13 mouse cellular contexts compared by ENCODE assay signal in genomic region chr8:70071836-70072440, GRCm38 (mm10). TPM values are rescaled to one million over a fixed set of nuclear protein-coding genes. Genes with fewer than 3 reads are reported as not detected.
DNase-seq lines count a peak whose midpoint lies in the region; ATAC-seq and TF ChIP-seq lines count a peak whose summit lies in the region.
"Had no signal": no experiment of that assay in that cellular context is flagged by ENCODE, and none has a peak within 500 bp of the region (broad histone marks: within the 10 kb centered on the region; RNA-seq: fewer than 3 reads in every experiment).

No protein-coding gene starts in this region.

- no peak overlapping the region for H3K4me3 ChIP-seq in heart, embryonic 12.5 days
- no peak overlapping the region for H3K4me3 ChIP-seq in liver, embryonic 12.5 days
- no peak overlapping the region for H3K4me3 ChIP-seq in liver, embryonic 11.5 days (ENCODE audit: low read depth, low read length)
- H3K4me3 ChIP-seq in intestine, postnatal 0 days (ENCODE audit: low read depth, low read length), result 0 out of 2 replicates have a peak overlapping the region, but pooled peaks have one; percentile 38
- H3K4me3 ChIP-seq in stomach, embryonic 14.5 days (ENCODE audit: low read depth, low read length), result no peak overlapping the region
- H3K4me3 ChIP-seq: hindbrain, embryonic 15.5 days; midbrain, embryonic 15.5 days had no signal

- no peak for TF ChIP-seq CTCF in intestine, postnatal 0 days (IDR thresholded peaks at IDR 0.05; ENCODE audit: low read depth)

- no peak for DNase-seq in heart, postnatal 25 days (ENCODE audit: low spot score)
- DNase-seq in liver, embryonic 11.5 days (ENCODE audit: low spot score), result no peak
- no peak for DNase-seq in thymus, adult 18-20 months
- DNase-seq: right cerebral cortex, postnatal 14 days had no signal

- no peaks in the 10 kb centered on the region for H3K27me3 ChIP-seq in heart, embryonic 12.5 days (replicated peaks)
- 0 out of 2 replicates have a peak, but pooled peaks cover 9% of the 10 kb centered on the region for H3K27me3 ChIP-seq in liver, embryonic 12.5 days (replicated peaks)
- H3K27me3 ChIP-seq in liver, embryonic 11.5 days (replicated peaks; ENCODE audit: control insufficient read depth, insufficient read depth, low read length), result no peaks in the 10 kb centered on the region
- H3K27me3 ChIP-seq in intestine, postnatal 0 days (replicated peaks; ENCODE audit: control insufficient read depth, insufficient read depth, low read length), result no peaks in the 10 kb centered on the region
- no peaks in the 10 kb centered on the region for H3K27me3 ChIP-seq in stomach, embryonic 14.5 days (ENCODE audit: control insufficient read depth, insufficient read depth, low read length)
- H3K27me3 ChIP-seq: embryonic facial prominence, embryonic 15.5 days; hindbrain, embryonic 15.5 days; midbrain, embryonic 15.5 days had no signal

- no peak overlapping the region for H3K27ac ChIP-seq in heart, embryonic 12.5 days (ENCODE audit: poor library complexity, severe bottlenecking)
- H3K27ac ChIP-seq in liver, embryonic 12.5 days, result no peak overlapping the region
- no peak overlapping the region for H3K27ac ChIP-seq in liver, embryonic 11.5 days (ENCODE audit: low read depth, low read length)
- H3K27ac ChIP-seq in intestine, postnatal 0 days (ENCODE audit: low read depth, low read length), result peak overlapping the region; percentile 93
- no peak overlapping the region; the same call in 1 of the 2 replicates for H3K27ac ChIP-seq in stomach, embryonic 14.5 days (ENCODE audit: low read length)
- H3K27ac ChIP-seq: embryonic facial prominence, embryonic 15.5 days; hindbrain, embryonic 15.5 days; liver, embryonic 14.5 days; midbrain, embryonic 15.5 days had no signal

- H3K36me3 ChIP-seq in heart, embryonic 12.5 days, result peaks cover 46% of the 10 kb centered on the region
- peaks cover 53% of the 10 kb centered on the region for H3K36me3 ChIP-seq in liver, embryonic 12.5 days
- H3K36me3 ChIP-seq in liver, embryonic 11.5 days (ENCODE audit: control insufficient read depth, insufficient read depth, low read length), result peaks cover 17% of the 10 kb centered on the region; the same call in 1 of the 2 replicates
- peaks cover 45% of the 10 kb centered on the region for H3K36me3 ChIP-seq in intestine, postnatal 0 days (ENCODE audit: control insufficient read depth, insufficient read depth)
- peaks cover 30% of the 10 kb centered on the region for H3K36me3 ChIP-seq in stomach, embryonic 14.5 days (ENCODE audit: control insufficient read depth, insufficient read depth, low read length)

- peak overlapping the region; percentile 77; the same call in 1 of the 2 replicates for H3K4me2 ChIP-seq in heart, embryonic 12.5 days
- H3K4me2 ChIP-seq in liver, embryonic 12.5 days, result peak overlapping the region; percentile 74; the same call in 1 of the 2 replicates
- H3K4me2 ChIP-seq in liver, embryonic 11.5 days, result no peak overlapping the region; the same call in 1 of the 2 replicates
- peak overlapping the region; percentile 71 for H3K4me2 ChIP-seq in intestine, postnatal 0 days (replicated peaks; ENCODE audit: low read depth)
- peak overlapping the region; percentile 50; the same call in 1 of the 2 replicates for H3K4me2 ChIP-seq in stomach, embryonic 14.5 days (replicated peaks; ENCODE audit: low read depth, low read length)
- H3K4me2 ChIP-seq: midbrain, embryonic 15.5 days had no signal

- no peaks in the 10 kb centered on the region for H3K9me3 ChIP-seq in heart, embryonic 12.5 days (replicated peaks)
- H3K9me3 ChIP-seq in liver, embryonic 12.5 days (replicated peaks), result no peaks in the 10 kb centered on the region
- no peaks in the 10 kb centered on the region for H3K9me3 ChIP-seq in liver, embryonic 11.5 days (ENCODE audit: control insufficient read depth, low read length)
- no peaks in the 10 kb centered on the region for H3K9me3 ChIP-seq in intestine, postnatal 0 days (ENCODE audit: control insufficient read depth)
- H3K9me3 ChIP-seq in stomach, embryonic 14.5 days (ENCODE audit: control insufficient read depth, low read depth, low read length), result no peaks in the 10 kb centered on the region
- H3K9me3 ChIP-seq: embryonic facial prominence, embryonic 15.5 days; hindbrain, embryonic 15.5 days; midbrain, embryonic 15.5 days had no signal

- H3K4me1 ChIP-seq in heart, embryonic 12.5 days (replicated peaks), result peaks cover 20% of the 10 kb centered on the region
- H3K4me1 ChIP-seq in liver, embryonic 12.5 days, result peaks cover 19% of the 10 kb centered on the region
- H3K4me1 ChIP-seq in liver, embryonic 11.5 days (replicated peaks; ENCODE audit: control insufficient read depth, insufficient read depth, low read length), result peaks cover 12% of the 10 kb centered on the region
- H3K4me1 ChIP-seq in intestine, postnatal 0 days (replicated peaks; ENCODE audit: control insufficient read depth, insufficient read depth, low read length), result no peaks in the 10 kb centered on the region
- H3K4me1 ChIP-seq in stomach, embryonic 14.5 days (ENCODE audit: control insufficient read depth, insufficient read depth, low read length), result 0 out of 2 replicates have a peak, but pooled peaks cover 4% of the 10 kb centered on the region
- H3K4me1 ChIP-seq: midbrain, embryonic 15.5 days had no signal

- intact Hi-C loops in heart, postnatal 25 days (cut with DNase I), result no loop called here

- 70% methylated on average over 2 of the region's 2 CpGs for WGBS in heart, embryonic 12.5 days
- 76% methylated on average over 2 of the region's 2 CpGs for WGBS in liver, embryonic 12.5 days (ENCODE audit: insufficient replicate concordance)
- 89% methylated on average over 2 of the region's 2 CpGs for WGBS in liver, embryonic 11.5 days
- 57% methylated on average over 2 of the region's 2 CpGs for WGBS in intestine, postnatal 0 days
- WGBS in stomach, embryonic 14.5 days, result 74% methylated on average over 2 of the region's 2 CpGs

- no peak for ATAC-seq in heart, embryonic 12.5 days (ENCODE audit: insufficient number of reproducible peaks, low FRiP score)
- ATAC-seq in liver, embryonic 12.5 days, result 0 out of 2 replicates have a peak, but pooled peaks have one; percentile 25
- ATAC-seq in liver, embryonic 11.5 days (replicated peaks; ENCODE audit: low FRiP score), result no peak
- ATAC-seq in intestine, postnatal 0 days, result no peak
- ATAC-seq in stomach, embryonic 14.5 days (ENCODE audit: insufficient number of reproducible peaks, insufficient read depth, low FRiP score, low read depth), result peak; percentile 51; the same call in 1 of the 2 replicates
- ATAC-seq in erythroid progenitor cell, adult 5-6 weeks (replicated peaks; ENCODE audit: low FRiP score, poor library complexity, severe bottlenecking), result no peak

- no peak overlapping the region for H3K9ac ChIP-seq in heart, embryonic 12.5 days
- H3K9ac ChIP-seq in liver, embryonic 12.5 days, result no peak overlapping the region
- no peak overlapping the region for H3K9ac ChIP-seq in liver, embryonic 11.5 days (ENCODE audit: low read depth, low read length)
- no peak overlapping the region for H3K9ac ChIP-seq in intestine, postnatal 0 days (ENCODE audit: low read depth, low read length)
- H3K9ac ChIP-seq in stomach, embryonic 14.5 days (replicated peaks; ENCODE audit: low read depth, low read length), result no peak overlapping the region
- H3K9ac ChIP-seq: embryonic facial prominence, embryonic 15.5 days; hindbrain, embryonic 15.5 days; liver, embryonic 14.5 days; midbrain, embryonic 15.5 days had no signal

RNA-seq across cellular contexts. Expression of gene Tm6sf2, which starts 0.8 kb away (rescaled TPM):
- polyA plus RNA-seq in heart, embryonic 12.5 days (2016; fragmentation: Nextera tagmentation; extraction: Ambion mirVana), result 1.3 and 1.6 TPM in 2 replicates
- total RNA-seq in heart, postnatal 25 days (2021), result 1 to 10 TPM; 1.1 to 1.3 TPM
- polyA plus RNA-seq in liver, embryonic 12.5 days (2016; fragmentation: Nextera tagmentation; extraction: Ambion mirVana), result 0.68 and 0.74 TPM in 2 replicates
- 0.60 and 0.82 TPM in 2 replicates for polyA plus RNA-seq in liver, embryonic 11.5 days (2014; fragmentation: Nextera tagmentation; extraction: Ambion mirVana)
- 305 and 315 TPM in 2 replicates for polyA plus RNA-seq in intestine, postnatal 0 days (2015; fragmentation: Nextera tagmentation; extraction: Ambion mirVana)
- 0.70 and 2.0 TPM in 2 replicates for polyA plus RNA-seq in stomach, embryonic 14.5 days (2014; fragmentation: Nextera tagmentation; extraction: Ambion mirVana)
- total RNA-seq in erythroid progenitor cell, adult 5-6 weeks (2015; ENCODE audit: low replicate concordance), result 1.3 TPM in 1 of 2 replicates, not detected in the other
- total RNA-seq in erythroid progenitor cell, adult 5-6 weeks (2017; ENCODE audit: low replicate concordance), result not detected in 2 replicates

RNA-seq across cellular contexts. Expression of gene Hapln4, which starts 11.3 kb away (rescaled TPM):
- 0.11 and 0.24 TPM in 2 replicates for polyA plus RNA-seq in heart, embryonic 12.5 days (2016; fragmentation: Nextera tagmentation; extraction: Ambion mirVana)
- not detected for total RNA-seq in heart, postnatal 25 days (2021)
- polyA plus RNA-seq in liver, embryonic 12.5 days (2016; fragmentation: Nextera tagmentation; extraction: Ambion mirVana), result 0.12 and 0.26 TPM in 2 replicates
- 0.27 and 0.64 TPM in 2 replicates for polyA plus RNA-seq in liver, embryonic 11.5 days (2014; fragmentation: Nextera tagmentation; extraction: Ambion mirVana)
- polyA plus RNA-seq in intestine, postnatal 0 days (2015; fragmentation: Nextera tagmentation; extraction: Ambion mirVana), result not detected in 2 replicates
- polyA plus RNA-seq in stomach, embryonic 14.5 days (2014; fragmentation: Nextera tagmentation; extraction: Ambion mirVana), result not detected in 2 replicates
- total RNA-seq in erythroid progenitor cell, adult 5-6 weeks (2015; ENCODE audit: low replicate concordance), result not detected in 2 replicates
- total RNA-seq in erythroid progenitor cell, adult 5-6 weeks (2017; ENCODE audit: low replicate concordance), result not detected in 2 replicates

RNA-seq across cellular contexts. Expression of gene Sugp1, which starts 29.3 kb away (rescaled TPM):
- polyA plus RNA-seq in heart, embryonic 12.5 days (2016; fragmentation: Nextera tagmentation; extraction: Ambion mirVana), result 32.7 and 34.0 TPM in 2 replicates
- total RNA-seq in heart, postnatal 25 days (2021), result 10 to 100 TPM; 17.2 to 18.4 TPM
- 25.1 and 26.2 TPM in 2 replicates for polyA plus RNA-seq in liver, embryonic 12.5 days (2016; fragmentation: Nextera tagmentation; extraction: Ambion mirVana)
- polyA plus RNA-seq in liver, embryonic 11.5 days (2014; fragmentation: Nextera tagmentation; extraction: Ambion mirVana), result 30.8 and 32.4 TPM in 2 replicates
- 17.7 and 18.4 TPM in 2 replicates for polyA plus RNA-seq in intestine, postnatal 0 days (2015; fragmentation: Nextera tagmentation; extraction: Ambion mirVana)
- polyA plus RNA-seq in stomach, embryonic 14.5 days (2014; fragmentation: Nextera tagmentation; extraction: Ambion mirVana), result 35.3 and 40.1 TPM in 2 replicates
- total RNA-seq in erythroid progenitor cell, adult 5-6 weeks (2015; ENCODE audit: low replicate concordance), result 15.9 and 20.1 TPM in 2 replicates
- 21.0 and 24.9 TPM in 2 replicates for total RNA-seq in erythroid progenitor cell, adult 5-6 weeks (2017; ENCODE audit: low replicate concordance)

RNA-seq across cellular contexts. Expression of gene Mau2, which starts 29.4 kb away (rescaled TPM):
- 39.9 and 42.1 TPM in 2 replicates for polyA plus RNA-seq in heart, embryonic 12.5 days (2016; fragmentation: Nextera tagmentation; extraction: Ambion mirVana)
- total RNA-seq in heart, postnatal 25 days (2021), result 10 to 100 TPM; 34.7 to 35.5 TPM
- polyA plus RNA-seq in liver, embryonic 12.5 days (2016; fragmentation: Nextera tagmentation; extraction: Ambion mirVana), result 35.4 and 36.2 TPM in 2 replicates
- polyA plus RNA-seq in liver, embryonic 11.5 days (2014; fragmentation: Nextera tagmentation; extraction: Ambion mirVana), result 42.1 and 46.5 TPM in 2 replicates
- polyA plus RNA-seq in intestine, postnatal 0 days (2015; fragmentation: Nextera tagmentation; extraction: Ambion mirVana), result 23.6 and 26.3 TPM in 2 replicates
- 53.4 and 58.5 TPM in 2 replicates for polyA plus RNA-seq in stomach, embryonic 14.5 days (2014; fragmentation: Nextera tagmentation; extraction: Ambion mirVana)
- total RNA-seq in erythroid progenitor cell, adult 5-6 weeks (2015; ENCODE audit: low replicate concordance), result 27.2 and 35.3 TPM in 2 replicates
- total RNA-seq in erythroid progenitor cell, adult 5-6 weeks (2017; ENCODE audit: low replicate concordance), result 39.1 and 39.2 TPM in 2 replicates

RNA-seq across cellular contexts. Expression of gene Ncan, which starts 48.7 kb away (rescaled TPM):
- polyA plus RNA-seq in heart, embryonic 12.5 days (2016; fragmentation: Nextera tagmentation; extraction: Ambion mirVana), result 0.17 and 0.31 TPM in 2 replicates
- under 1 TPM in 1 of 2 experiments, not detected in 1; 0.03 TPM for total RNA-seq in heart, postnatal 25 days (2021)
- polyA plus RNA-seq in liver, embryonic 12.5 days (2016; fragmentation: Nextera tagmentation; extraction: Ambion mirVana), result not detected in 2 replicates
- polyA plus RNA-seq in liver, embryonic 11.5 days (2014; fragmentation: Nextera tagmentation; extraction: Ambion mirVana), result 0.08 and 0.15 TPM in 2 replicates
- 0.31 and 0.39 TPM in 2 replicates for polyA plus RNA-seq in intestine, postnatal 0 days (2015; fragmentation: Nextera tagmentation; extraction: Ambion mirVana)
- 1.9 and 2.1 TPM in 2 replicates for polyA plus RNA-seq in stomach, embryonic 14.5 days (2014; fragmentation: Nextera tagmentation; extraction: Ambion mirVana)
- total RNA-seq in erythroid progenitor cell, adult 5-6 weeks (2015; ENCODE audit: low replicate concordance), result not detected in 2 replicates
- total RNA-seq in erythroid progenitor cell, adult 5-6 weeks (2017; ENCODE audit: low replicate concordance), result not detected in 2 replicates

Comparison
In these comparisons a context has a peak if more than half of its experiments do, and no peak if none do; other contexts are left out.
1. ATAC-seq: peak in liver, embryonic 12.5 days (single experiment) and stomach, embryonic 14.5 days (single experiment); none in heart, embryonic 12.5 days (single experiment), liver, embryonic 11.5 days (single experiment), intestine, postnatal 0 days (single experiment) and erythroid progenitor cell, adult 5-6 weeks (single experiment).
2. RNA of gene Tm6sf2, which starts 0.8 kb away (polyA plus RNA-seq): 305 to 315 TPM in intestine, postnatal 0 days; 0.70 to 2.0 TPM in stomach, embryonic 14.5 days, 1.3 to 1.6 TPM in heart, embryonic 12.5 days, 0.68 to 0.74 TPM in liver, embryonic 12.5 days and 0.60 to 0.82 TPM in liver, embryonic 11.5 days; every median in the first group is over 100 times any median in the second.